Mouse (Mus musculus) hindlimb bud, embryonic 11.5 days (tissue): Measurements from ENCODE around the gene Snrnp27.

Experiments
- DNase-seq: peaks from one replicate; pipeline ENCODE4 v3.0.0-alpha.2; 2012; ENCODE audit warnings: low read depth, low spot score; ENCODE audit errors: extremely low spot score

The Snrnp27 gene

DNA sequence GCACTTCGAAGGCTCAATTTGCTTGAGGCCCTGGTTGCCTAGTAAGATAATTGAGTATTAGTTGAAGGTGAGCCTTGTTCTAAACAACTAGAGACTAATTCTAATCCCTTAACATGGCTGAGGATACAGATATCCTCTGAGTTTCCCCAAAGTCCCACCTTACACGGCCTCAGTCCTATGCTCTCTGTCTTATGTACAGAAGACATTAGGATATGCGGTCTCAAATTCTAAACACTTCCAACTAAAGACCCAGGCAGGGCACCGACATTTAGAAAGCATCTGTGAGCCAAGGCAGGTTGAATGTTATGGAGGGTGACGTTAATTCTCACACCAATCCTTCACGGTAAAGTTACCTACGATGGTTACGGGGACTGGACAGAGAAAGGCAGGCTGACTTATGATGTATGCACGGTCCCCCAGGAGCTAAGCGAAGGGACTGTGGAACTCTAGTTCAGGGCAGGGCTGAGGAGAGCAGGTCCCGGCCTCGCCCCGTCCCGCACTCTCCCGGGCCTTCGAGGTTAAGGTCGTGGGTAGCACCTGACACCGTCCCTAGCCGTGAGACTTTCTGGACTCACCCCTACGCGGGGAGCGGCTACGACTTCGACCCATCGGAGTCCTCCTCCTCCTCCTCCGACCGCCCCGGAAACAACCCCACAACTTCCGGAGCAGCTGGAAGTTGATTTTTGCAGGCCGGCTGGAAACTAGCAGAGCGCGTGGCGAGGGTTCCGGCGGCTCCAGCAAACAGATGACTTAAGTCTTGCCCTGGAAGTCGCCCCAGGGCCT is at the start of gene Snrnp27:
Gene Snrnp27, minus strand, starts transcription at position 651 of the 783 bp plus-strand sequence.
- DNase-seq = peak; percentile 73

DNA sequence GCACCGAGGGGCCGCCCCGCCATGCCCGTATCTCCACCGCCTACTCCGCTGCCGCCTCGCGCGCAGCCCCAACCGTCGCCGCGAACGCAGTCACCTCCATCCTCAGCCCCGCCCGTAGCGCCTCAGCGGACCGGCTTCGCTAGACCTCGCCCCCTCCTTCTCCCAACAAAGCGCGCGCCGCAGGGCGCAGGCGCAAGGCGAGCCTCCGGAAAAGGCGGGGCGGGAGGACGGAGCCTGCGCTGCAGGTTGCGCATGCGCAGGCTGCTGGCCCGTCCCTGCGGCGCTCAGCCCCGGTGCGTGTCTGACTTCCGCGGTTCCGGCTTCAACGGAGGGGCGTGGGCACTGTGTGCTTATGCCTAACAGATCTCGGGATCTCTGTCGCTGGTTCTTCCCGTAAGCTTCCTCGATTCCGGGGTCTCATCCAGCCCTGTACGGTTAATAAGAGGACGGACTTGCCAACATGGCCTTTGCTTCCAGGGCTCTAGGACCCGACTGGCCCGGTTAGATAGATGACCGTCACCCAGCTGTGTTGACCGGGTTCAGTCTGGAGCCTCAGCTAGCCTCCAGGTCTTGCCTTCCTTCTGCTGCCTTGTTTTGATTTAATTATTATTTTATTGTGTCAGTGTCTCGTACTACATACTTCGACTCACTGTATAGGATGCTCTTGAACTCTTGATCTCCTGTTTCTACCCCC is 49.0 kb upstream of the Snrnp27 start, which contains the start of gene Gmcl1:
Gene Gmcl1, minus strand, starts transcription at position 201 of the 694 bp plus-strand sequence.
- DNase-seq = peak; percentile 94

DNA sequence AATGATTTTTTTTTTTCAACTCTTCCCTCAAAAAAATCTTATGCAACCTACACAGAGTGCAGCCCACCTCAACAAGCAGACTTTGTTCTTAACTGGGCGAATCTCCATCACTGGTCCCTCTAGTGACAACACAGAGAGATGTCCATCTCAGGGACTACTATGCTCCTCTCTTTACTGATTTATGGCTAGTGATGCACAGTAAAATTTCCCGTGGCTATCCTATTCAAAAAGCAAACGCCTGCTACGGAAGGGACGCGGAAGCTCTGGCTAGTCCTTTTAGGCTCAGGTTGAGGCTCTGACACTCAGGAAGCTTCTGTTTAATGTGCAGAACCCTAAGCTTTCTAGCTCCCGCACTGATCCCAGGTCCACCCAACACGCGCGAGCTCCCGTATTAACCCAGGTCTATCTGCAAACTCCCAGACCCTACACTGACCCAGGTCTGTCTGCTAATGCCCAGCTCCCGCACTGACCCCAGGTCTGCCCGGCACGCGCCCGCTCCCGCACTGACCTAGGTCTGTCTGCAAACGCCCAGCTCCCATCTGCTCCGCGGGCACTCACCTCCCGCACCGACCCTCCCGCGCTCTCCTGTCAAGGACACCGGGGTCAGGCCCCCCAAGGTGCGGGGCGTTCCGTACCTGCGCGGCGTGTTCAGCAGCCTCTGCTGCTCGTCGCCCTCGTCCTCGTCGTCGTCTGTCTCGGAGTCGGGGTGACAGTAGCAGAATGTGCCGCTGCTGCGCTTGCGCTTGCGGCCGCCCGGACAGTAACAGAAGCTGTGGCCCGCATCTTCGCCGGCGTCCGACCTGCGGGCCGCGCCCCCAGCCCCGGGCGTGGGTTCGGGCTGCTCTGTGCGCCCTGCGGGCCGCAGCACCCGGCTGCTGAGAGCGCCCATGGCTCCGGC is 48.2 kb upstream of the Snrnp27 start:
- DNase-seq = no peak

DNA sequence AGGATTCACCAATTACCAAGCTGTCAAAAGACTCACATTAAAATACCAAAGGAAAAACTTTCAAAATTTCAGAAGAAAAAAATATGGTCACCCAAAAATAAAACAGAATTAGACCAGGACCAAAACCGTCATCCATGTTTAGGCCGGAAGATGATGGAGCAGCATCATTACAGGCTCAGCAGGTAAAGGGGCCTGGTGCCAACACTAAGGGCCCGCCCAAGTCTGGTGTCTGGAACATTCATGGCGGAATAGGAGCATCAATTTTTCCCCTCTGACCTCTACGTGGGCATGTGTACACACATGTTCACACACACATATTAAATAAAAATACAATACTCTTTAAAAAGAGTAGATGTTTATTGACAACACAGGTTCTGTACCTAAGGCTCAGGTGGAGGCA is 44.4 kb upstream of the Snrnp27 start:
- no peak for DNase-seq

DNA sequence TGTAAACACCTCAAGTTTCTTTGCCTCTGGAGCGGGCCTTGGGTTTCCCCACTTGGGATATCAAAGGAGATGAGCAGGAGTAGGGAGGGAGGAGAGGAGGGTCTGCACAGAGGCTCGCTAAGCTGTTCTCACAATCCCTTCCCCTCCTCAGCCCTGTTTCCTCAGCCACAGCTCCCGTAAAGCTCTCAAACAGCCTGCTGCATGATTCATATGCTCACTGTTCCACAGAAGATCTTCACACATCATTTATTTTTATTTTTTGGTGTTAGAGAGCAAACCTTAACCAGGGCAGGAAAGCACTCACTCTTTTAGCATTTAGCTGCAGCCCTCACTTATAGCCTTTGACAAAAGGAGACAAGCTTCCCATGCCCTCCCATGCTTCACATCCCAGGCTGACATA is 37.7 kb upstream of the Snrnp27 start:
- DNase-seq = no peak

DNA sequence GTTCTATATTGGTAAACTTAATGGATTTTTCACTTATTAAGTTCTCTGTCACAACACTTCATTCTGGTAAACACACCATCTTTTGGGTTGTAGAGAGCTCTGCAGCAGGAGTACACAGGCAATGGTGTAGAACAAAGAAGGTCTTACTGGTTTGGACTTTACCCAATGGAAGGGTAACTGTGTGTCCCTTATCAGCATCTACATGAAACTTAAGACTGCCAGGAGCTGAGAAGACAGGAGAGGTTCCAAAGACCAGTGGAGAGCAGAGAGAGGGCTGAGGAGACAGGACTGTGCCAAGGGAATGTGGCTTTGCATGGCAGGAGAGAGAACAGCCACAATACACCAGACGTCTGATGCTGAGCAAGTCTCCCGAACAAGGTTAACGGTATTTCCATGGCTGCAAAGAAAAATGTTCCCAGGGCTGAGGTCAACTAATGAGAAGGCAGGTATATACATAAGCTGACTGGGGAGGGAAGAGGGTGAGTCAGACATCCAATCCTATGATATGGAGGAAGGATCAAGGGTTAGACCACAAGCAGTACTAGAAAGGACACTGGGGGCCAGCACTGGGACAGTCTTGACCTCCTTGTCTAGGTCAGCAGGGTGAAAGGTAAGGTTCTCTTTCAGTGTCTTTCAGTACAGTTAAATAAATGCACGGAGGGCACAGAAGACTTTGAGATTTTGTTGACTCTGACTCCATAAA is 23.9 kb upstream of the Snrnp27 start:
- DNase-seq = no peak

DNA sequence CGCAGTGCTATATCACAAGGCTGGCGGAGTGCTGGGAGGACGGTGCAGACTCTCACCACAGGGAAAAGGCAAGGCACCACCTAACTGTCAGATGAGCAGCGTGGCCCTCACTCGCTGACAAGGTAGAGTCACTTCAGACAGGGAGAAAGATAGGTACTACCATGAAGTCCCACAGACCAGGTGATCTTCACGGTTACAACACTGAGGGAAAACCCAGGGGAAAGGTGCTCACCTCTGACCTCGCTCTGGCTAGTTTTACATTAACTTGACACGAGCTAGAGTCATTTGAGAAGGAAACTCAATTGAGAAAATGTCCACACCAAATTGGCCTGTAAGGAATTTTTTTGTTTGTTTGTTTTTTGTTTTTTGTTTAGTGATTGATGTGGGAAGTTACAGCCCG is 18.3 kb upstream of the Snrnp27 start:
- DNase-seq = no peak

DNA sequence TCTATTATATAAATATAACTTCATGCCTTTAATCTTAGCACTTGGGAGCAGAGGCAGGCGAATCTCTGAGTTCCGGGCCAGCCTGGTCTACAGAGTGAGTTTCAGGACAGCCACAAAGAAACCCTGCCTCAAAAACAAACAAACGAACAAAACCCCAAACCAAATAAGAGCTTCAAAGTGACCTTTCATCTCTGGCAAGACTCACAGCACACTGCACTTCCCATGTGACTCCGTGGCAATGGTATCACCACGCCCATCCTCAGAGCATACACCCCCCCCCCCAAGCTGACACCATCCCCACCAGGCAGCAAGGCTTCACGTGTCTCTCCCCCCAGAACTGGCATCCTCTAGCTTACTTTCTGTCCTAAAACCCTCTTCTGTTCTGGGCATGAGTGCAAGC is 13.6 kb upstream of the Snrnp27 start:
- DNase-seq = no peak

DNA sequence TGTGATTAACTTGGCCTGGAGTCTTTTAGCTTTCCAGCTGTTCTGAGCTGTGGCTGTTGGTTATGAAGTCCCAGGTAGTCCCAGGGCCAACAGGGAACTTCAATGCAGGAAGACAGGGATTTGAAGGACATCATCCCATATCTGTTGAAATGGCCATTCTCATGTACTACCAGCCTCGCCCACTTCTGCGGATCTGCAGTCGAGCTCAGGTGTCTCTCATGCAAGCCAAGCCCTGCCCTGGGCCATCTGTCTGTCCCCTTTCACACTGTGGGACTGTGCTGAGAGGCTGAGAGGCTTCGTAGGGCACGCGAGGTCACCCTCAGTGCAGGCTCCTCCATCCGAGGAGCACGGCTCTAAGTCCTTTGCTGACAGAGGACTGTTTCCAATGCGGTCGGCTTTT is 11.9 kb upstream of the Snrnp27 start:
- DNase-seq = no peak

DNA sequence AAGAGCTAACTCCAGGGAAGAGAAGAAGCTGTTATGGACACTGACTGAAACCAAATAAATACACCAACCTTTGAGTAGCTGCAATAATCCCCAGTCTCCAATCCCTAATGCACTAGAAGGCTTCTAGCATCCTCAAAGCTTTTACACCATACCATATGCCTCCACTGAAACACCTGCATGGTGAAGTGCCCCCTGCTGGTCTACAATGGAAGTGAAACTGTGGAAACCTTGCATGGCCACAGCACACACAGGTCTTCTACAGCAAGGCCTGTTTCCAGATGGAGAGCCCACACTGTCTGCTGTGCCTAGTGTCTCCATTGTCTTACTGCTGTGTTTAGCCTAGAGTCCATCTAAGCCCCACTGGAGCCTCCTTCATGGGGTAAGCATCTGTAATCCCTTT is 10.1 kb upstream of the Snrnp27 start:
- no peak for DNase-seq

DNA sequence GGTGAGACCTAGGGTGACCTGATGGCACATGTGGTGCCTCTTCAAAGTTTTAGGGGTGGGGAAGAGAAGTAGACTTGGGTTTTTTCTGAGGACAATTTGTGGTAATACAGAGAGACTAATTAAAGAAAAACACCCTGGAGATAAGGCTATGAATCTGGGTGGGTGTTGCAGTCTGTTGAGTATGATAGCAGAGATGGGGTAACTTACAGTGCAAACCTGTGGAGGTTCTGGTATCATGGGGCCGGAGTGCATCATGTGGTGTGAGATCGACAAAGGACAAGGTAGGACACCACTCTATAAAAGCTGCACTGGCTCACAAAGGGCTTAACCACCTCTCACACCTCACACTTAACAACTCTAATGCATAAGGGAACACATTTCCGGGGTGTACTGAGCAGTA is 5.3 kb upstream of the Snrnp27 start:
- no peak for DNase-seq

DNA sequence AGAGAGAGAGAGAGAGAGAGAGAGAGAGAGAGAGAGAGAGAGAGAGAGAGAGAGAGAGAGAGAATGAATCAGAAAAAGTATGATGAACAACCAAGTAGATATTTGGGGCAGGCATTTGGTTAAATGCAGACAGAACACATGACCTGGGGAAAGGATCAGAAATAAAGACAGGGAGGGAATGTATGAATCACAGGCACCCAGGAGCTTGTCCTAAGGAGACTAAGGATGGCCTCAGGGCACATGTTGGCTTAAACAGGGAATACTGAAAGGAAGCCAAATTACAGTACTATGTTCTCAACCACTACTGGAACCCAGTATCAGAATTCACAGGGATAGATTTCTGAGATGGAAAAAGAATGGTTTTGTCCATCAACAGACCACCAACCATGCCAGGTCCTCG is 2.6 kb upstream of the Snrnp27 start:
- DNase-seq = no peak

DNA sequence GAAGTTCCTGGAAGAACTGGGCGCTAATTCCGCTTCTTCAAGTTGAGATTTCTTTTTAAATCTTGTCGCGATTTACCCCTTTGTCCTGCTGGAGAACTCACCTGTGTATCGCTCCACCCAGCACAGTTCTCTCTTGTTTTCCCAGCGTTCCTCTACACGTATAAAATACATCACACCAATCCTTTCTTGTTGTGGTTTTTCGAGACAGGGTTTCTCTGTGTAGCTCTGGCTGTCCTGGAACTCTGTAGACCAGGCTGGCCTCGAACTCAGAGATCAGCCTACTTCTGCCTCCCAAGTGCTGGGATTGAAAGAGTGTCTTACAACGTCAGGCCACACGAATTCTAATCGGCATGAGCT is 311 bp upstream of the Snrnp27 start:
- DNase-seq = no peak

DNA sequence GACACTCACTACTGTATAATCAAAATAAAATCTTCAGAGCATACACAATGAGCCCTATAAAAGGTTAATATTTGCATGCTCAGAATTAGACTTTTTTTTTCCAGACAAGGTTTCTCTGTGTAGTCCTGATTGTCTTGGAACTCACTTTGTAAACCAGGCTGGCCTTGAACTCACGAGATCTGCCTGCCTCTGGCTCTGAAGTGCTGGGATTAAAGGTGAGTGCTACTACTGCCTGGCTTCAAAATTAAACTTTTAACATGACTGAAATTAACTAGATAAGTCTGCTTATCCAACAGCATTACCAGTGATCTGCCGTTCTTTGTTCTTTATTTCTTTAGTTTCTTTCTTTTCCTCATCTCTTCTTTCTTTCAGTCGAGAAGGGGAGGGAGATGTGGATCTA is 3.0 kb downstream of the Snrnp27 start:
- no peak for DNase-seq

DNA sequence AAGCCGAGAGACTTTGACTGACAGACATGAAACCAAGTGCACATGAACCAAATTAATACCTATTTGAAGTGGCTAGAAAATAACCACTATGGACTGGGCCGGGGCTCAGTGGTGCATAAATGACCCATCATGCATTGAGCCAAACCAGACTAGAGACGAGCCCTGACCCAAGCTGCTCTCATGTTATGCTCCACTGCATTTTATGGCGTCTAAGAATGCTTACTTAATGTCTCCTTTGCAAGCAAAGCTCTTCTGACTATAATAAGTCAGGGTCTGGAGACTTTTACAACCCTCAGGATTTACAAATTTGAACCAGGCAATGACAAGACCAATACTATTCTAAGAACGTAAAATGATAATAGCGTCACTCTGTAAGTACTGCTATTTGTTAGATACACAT is 6.0 kb downstream of the Snrnp27 start:
- DNase-seq = no peak

DNA sequence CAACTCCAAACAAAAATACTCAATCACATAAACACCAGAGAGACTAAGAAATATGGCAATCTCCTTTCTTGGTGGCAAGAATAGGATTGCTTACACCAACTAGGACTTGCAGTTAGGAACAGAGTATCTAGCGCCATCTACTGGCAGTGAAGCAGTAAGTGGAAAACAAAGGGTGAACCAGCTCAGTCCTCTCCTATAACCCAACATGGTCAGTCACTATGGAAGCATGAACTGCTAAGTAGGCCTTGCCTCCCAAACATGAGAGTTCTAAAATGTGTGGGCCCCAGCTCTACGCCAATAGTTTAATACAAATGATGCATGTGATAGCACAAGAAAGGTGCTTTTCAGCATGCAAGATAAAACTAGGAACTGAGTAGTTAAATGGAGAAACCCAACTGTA is 13.4 kb downstream of the Snrnp27 start:
- DNase-seq = peak; percentile 76

DNA sequence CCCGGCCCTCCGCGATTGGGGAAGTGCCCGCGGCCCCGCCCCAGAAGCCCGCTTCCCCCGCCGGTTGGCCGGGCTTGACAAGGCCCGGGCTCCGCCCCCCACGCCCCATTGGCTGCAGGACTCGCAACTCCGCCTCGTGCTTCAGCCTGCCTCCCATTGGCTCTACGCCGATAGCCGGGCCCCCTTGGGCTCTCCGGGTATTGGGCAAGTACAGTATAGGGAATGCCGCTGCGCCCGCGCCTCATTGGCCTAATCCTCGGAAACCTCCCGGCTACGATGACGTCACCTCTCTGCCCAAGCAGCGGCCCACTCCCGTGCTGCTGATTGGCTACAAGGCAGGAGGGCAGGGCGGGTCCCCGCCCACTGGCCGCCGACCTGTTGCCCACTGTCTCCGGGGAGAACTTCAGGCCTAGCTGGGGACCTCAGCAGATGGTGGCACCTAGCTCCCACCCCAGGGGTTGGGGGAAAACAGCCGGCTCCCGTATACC is 15.0 kb downstream of the Snrnp27 start:
- DNase-seq = peak; percentile 97

DNA sequence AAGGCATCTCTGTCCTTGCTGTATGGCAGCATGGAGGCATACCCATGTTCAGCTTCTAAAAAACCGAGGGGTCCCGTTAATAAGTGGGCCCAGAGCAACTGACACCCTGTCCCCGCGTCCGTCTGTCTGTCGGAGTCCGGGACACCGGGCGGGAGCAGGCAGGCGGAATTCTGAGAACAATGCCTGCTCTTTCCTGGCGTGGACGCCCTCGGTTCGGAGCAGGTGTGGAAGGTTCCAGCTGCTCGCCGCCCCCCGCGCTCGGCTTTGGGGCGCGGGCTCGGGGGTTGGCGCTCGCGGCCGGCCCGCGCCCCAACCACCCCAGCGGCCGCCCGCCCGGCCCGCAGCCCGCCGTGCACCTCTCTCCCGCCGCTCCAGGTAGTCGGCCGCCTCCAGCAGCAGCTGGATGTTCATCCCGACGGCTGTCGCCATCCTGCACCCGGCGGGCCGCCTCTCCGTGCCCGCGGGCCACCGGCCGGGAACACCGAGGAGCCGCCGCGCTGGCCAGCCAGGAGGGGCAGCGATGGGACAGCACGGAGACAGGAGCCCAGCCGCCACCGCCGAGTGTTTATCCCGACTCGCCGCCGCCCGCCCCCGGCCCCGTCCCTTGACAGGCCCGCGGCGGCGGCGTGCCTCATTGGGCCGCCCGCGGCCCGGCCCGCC is 15.6 kb downstream of the Snrnp27 start, which contains the start of gene Mxd1:
Gene Mxd1, minus strand, starts transcription at position 582 of the 660 bp plus-strand sequence.
- DNase-seq = no peak

DNA sequence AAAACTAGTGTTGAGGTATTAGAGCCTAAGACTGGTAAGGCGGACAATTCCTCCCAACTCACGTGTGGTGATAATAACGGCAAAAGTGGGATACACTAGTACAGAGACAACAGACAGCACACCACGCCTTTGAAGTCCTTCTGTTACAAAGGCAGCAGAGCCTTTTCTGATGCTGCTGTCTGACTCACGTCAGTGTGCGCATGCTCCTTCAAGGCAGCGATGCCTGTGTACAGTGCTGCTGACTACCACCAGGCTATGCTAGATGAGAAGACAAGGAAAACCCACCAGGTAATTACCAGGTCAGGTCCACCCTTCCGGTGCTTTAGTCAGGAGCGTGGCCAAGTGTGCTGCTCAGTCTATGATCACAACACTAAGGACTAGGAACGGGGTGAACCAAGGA is 17.3 kb downstream of the Snrnp27 start:
- DNase-seq = no peak
